Mouse (Mus musculus): Measurements from ENCODE around the gene Gm8334. TPM values are rescaled to one million over a fixed set of nuclear protein-coding genes. Genes with fewer than 3 reads are reported as not detected.
"Not testable (repeated sequence)": the region's sequence is repeated elsewhere in the genome, so short reads cannot be mapped to it uniquely, and the experiment has no call there.

Gene Gm8334
- polyA plus RNA-seq (2015; fragmentation: Nextera tagmentation; extraction: Ambion mirVana), result not detected in 2 replicates

GRCm38 (mm10) chrX:148615053-148615452 is at the start of gene Gm8334:
Gene Gm8334 (minus strand): TSS chrX:148615153.
- not testable (repeated sequence) for H3K4me1 ChIP-seq (ENCODE audit: control insufficient read depth, insufficient read depth, low read length); H3K9me3 ChIP-seq (replicated peaks; ENCODE audit: control insufficient read depth, low read length); H3K4me2 ChIP-seq (ENCODE audit: low read depth, low read length); H3K27me3 ChIP-seq (ENCODE audit: control insufficient read depth, insufficient read depth, low read length); ATAC-seq (ENCODE audit: insufficient read depth, low FRiP score); H3K27ac ChIP-seq (ENCODE audit: low read length); H3K36me3 ChIP-seq (ENCODE audit: control insufficient read depth, insufficient read depth, low read length); H3K9ac ChIP-seq (ENCODE audit: low read length); H3K4me3 ChIP-seq (replicated peaks; ENCODE audit: low read length)
- WGBS, result 92% methylated on average over 3 of the region's 7 CpGs

GRCm38 (mm10) chrX:148663298-148663697 is 48.3 kb upstream of the Gm8334 start, which contains the start of gene Gm15127:
Gene Gm15127 (plus strand): TSS chrX:148663598.
- ATAC-seq (ENCODE audit: insufficient read depth, low FRiP score); H3K36me3 ChIP-seq (ENCODE audit: control insufficient read depth, insufficient read depth, low read length): not testable (repeated sequence)

More at GRCm38 (mm10) chrX:148663298-148663697, 48.3 kb upstream of the Gm8334 start, which contains the start of gene Gm15127:
- H3K4me3 ChIP-seq (replicated peaks; ENCODE audit: low read length); H3K27ac ChIP-seq (ENCODE audit: low read length); H3K9ac ChIP-seq (ENCODE audit: low read length); H3K27me3 ChIP-seq (ENCODE audit: control insufficient read depth, insufficient read depth, low read length); H3K9me3 ChIP-seq (replicated peaks; ENCODE audit: control insufficient read depth, low read length); H3K4me2 ChIP-seq (ENCODE audit: low read depth, low read length); H3K4me1 ChIP-seq (ENCODE audit: control insufficient read depth, insufficient read depth, low read length): not testable (repeated sequence)
- 63% methylated on average over 3 of the region's 4 CpGs for WGBS

Other genes starting within 250 kb of the Gm8334 start
- not detected in 2 replicates for gene Gm15114, start 126.2 kb downstream of the Gm8334 start, polyA plus RNA-seq (2015; fragmentation: Nextera tagmentation; extraction: Ambion mirVana)
- not detected in 2 replicates for gene Gm15127, start 48.4 kb upstream of the Gm8334 start, polyA plus RNA-seq (2015; fragmentation: Nextera tagmentation; extraction: Ambion mirVana)
- not detected in 2 replicates for gene Luzp4, start 242.5 kb upstream of the Gm8334 start, polyA plus RNA-seq (2015; fragmentation: Nextera tagmentation; extraction: Ambion mirVana)

Measured in stomach, embryonic 16.5 days (tissue).